Mouse (Mus musculus) erythroblast, adult 5-6 weeks (primary cell): ENCODE data around the gene B3gnt2. TPM values are rescaled to one million over a fixed set of nuclear protein-coding genes. Genes with fewer than 3 reads are reported as not detected.

Experiments used
- ATAC-seq: replicated peaks from 2 replicates; pipeline ENCODE4 v1.8.0; 2016; ENCODE audit warnings: moderate number of reproducible peaks, mild to moderate bottlenecking, moderate TSS enrichment, inconsistent platforms; ENCODE audit not compliant: poor library complexity, low FRiP score, severe bottlenecking
- total RNA-seq, 2 experiments: library from RNA; stranded (forward) in 1 of 2; stranded (reverse) in 1 of 2; fragments of 150-400 nt in 1 of 2; fragments of 200-764, 138-1000 nt in 1 of 2; gene quantifications; 2 replicates each; pipeline versions ENCODE4 v1.2.3 to v1.2.4; 2015 to 2017; ENCODE audit warnings: low replicate concordance in 2 of 2

B3gnt2 gene
- total RNA-seq, 2 experiments from 2014 or later, result 0.09 TPM; not detected in 1

DNA sequence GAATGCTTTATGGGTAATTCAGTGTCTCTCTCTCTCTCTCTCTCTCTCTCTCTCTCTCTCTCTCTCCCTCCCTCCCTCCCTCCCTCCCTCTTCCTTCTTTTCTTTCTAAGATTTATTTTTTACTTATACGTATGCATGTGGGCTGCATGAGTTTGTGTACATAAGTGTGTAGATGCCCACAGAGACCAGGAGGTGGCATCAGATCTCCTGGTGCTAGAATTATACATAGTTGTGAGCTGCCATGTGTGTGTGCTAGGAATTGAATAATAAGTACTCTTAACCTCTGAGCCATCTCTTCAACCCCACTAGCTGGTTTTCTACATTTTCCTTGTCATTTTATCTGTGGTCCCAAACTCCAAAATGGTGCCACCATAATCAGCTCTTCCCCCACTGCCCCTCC, 35.2 kb downstream of the B3gnt2 start:
- no peak for ATAC-seq

DNA sequence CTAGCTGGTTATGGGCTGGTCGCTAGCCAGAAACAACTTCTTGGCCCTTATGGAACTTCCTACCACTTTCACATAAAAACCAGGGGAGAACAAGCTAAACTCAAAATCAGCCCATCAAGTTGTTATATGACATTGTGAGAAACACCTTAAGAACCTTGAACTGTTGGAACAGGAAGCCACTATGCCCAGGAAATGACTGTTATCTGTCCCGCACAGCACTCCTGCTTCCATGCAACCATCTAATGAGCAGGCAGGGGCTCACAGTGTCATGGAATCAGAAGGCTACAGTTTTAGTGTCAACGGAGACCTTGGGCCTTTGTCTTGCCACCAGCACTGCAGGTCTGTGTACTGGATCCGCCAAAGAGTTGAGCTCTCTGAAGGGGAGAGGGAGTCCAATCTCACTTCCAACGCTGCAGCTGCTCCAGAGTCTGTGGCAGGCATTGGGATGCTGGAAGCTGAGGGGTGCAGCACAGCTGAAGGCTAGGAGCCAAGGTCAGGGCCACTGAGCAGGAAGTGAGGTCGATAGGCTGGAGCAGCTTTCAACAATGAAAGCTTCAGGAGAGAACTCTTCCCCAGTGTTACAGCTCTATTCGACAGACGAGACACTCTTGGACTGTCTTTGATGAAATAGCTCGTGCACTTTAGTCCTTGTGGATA, 36.6 kb downstream of the B3gnt2 start:
- no peak for ATAC-seq

DNA sequence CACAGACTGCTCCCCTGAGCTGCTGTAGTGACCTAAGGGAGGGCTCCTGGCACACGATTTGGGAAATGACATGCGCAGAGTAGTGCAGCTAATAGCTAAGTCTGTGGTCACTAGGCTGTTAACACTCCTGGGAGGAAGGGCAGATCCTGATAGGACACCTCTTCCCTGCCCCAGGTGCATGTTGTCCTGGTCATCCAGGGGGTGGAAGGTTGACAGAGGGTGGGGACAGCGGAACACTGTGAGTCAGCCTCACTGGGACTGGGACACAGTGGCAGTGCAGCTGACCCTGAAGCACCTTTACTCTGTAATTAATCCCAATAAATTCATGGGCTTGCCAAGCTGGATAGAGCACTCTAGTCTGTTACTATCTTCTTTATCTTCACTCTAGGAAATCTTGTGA, 39.5 kb downstream of the B3gnt2 start:
- no peak for ATAC-seq

DNA sequence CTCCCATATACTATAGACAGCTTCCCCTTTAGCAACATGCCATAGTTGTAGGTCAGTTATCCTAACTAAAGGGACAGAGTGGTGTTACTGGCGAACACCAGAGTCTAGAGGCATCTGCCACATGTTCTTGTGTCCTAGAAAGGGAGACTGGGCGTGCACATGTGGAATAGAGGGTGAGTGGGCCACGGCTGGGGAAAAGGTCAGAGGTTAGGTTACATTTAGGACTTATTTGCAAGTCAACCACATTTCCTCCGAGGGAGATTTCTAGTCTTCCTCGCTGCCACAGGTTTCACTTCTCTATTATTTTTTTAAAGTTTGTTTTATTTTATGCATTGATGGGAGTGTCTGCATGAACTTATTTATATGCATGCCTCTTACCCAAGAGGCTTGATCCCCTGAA, 42.4 kb downstream of the B3gnt2 start:
- no peak for ATAC-seq

DNA sequence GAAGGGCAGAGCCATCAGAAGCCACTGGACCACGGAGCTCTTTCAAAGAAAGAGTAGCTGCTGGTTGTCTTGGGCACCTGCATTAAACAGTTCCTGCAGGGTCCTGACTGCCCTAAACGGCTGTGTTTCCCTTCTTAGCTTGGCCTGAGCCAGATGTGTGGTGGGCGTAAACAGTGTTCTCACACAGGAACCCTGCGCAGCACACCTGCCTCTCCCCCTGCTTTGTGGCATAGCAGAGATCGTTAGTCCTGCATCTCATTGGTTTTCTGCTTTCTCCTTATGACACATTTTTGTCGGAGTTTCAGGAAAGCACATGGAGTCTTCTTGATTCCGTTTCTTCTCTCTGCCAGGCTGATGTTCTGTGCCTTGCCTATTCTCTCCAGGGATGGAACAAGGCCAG, 44.9 kb downstream of the B3gnt2 start:
- ATAC-seq, result no peak

DNA sequence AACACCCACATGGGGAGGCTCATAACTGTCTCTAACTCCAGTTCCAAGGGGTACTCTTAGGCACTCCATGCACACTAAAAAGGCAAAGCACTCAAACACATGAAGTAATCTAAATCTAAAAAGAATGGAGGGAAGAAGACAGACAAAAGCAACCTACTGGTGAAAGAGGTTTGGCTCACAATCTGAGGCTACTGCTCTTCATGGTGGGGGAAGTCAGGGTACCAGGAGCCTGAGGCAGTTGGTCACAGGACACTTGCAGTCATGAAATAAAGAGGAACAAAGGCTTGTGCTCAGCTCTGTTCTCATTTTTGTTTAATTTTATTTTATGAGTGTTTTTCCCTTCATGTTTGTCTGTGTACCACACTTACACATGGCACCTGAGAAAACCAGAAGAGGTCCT, 45.6 kb downstream of the B3gnt2 start:
- no peak for ATAC-seq

DNA sequence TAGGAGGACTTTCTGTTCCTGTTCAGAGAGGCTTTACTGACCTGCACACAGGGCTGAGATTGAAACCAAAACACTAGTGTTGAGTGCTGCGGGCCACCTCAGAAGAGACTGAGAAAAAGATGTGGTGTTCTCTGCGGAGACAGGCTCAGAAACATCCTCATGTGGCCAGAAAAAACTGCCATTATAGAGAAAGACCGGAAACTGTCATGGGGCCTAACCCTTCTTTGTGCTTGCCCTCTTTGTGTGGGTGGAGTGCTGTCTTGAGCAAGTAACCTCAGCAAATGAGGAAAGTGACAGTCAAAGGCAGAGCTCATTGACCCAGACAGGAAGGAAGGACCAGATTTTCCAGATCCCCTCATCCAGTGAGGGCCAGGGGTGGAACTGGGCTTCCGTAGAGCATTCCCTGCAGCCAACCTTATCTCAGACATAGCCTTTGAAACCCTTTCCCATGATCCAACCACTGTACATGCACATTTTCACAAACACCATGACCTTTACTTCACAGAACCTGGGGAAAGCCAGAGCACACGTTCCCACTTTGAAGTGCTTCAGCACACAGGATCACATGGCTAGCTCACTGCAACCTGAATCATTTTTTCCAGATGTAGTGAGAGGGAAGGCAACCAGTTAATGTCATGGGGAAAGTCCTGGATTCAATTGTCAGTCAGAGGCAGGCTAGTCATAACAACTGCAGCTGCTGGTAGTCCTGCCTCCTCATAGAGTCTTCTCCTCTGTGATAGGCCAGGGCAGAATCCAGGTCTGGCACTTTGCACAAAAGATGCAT, 46.6 kb downstream of the B3gnt2 start:
- ATAC-seq, result no peak

DNA sequence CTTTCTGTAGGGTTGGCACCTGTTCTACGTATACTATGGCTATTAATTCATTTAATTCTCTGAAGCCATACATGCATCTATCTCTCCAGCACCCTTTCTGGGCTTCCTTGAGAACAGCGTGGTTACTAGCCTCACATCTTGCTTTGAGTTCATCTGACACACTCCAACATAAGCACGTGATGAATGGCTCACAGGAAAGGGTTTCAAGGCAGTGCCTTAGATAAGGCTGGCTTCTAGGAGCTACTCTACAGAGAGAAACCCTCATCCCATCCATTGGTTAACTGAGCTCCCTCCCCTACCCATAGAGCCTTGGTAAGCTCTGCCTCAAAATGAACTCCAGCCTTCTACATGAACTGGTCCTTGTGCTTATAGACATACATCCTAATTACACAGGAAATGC, 47.3 kb downstream of the B3gnt2 start:
- ATAC-seq, result no peak

DNA sequence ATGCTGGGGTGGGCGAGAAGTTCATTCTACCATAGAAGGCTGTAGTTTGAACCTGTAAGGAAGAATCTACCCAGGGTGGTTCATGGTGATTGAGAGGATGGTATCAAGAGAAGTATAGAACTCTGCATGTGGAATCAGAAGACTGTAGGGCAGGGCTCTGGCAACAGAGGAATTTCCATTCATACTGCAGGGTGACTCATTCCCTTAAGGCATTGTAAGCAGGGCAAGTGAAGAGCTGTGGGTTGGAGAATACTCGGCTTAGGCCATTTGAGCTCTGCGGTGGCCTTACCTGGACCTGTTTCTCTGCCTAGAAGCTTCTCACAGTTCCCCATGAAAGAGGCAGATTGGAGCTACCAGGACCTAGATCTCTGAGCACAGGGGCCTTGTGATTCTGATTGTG, 49.3 kb downstream of the B3gnt2 start:
- no peak for ATAC-seq

DNA sequence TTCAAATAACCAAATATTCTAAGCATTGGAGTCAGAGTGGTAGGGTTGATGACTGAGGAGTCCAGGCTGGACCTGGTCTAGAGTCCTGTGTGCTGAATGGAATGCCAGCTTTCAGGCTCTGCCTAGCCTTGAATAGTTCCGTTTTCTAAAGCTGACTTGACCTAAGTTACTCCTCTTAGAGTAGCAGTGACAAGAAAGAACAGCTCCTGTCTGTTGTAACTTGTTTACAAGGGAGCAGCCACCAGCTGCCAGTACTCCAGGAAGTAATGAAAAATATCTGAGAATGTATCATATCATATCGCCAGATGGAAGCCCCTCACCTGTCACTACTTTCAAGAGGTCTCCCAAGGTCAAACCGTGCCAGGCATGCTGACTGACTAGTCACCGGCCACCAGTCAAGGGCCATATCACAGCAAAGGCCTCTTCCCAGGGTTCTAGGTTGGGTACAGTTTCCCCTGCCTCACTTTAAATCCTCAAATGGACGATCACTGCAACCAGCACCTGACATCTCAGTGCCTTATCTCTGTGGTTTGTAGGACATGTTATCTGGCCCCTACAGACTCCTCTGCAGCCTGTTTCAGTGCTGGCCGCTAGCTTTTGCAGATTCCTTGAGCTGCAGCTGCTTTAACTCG, 51.2 kb downstream of the B3gnt2 start:
- no peak for ATAC-seq

DNA sequence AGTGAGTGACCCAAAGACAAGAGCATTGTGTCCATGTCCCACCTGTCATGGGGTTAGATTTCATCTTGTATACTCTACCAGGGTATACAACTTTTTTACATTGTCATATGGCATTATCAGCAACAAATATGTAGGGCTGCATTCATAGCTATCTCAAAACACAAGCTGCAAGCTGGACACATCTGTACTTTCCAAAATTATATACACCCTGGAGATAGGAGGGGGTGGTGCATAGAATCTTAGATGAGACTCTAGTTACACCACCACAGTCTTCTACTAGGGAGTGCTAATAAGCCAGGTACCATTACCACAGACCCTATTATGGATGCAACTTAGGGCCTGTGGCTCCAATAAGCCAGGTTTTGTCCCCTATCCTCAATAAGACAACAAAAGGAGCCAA, 52.7 kb downstream of the B3gnt2 start:
- ATAC-seq, result no peak

DNA sequence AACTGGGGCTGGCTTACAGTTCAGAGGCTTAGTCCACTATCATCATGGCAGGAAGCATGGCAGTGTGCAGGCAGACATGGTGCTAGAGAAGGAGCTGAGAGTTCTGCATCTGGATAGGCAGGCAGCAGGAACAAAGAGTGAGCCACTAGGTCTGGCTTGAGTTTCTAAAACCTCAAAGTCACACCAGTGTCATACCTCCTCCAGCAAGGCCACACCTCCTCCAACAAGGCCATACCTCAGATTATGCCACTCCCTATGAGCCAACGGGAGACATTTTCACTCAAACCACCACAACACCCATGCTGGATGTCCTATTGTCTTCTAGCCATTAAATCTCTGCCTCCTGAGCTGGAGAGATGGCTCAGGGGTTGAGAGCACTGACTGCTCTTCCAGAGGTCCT, 55.6 kb downstream of the B3gnt2 start:
- ATAC-seq, result no peak

DNA sequence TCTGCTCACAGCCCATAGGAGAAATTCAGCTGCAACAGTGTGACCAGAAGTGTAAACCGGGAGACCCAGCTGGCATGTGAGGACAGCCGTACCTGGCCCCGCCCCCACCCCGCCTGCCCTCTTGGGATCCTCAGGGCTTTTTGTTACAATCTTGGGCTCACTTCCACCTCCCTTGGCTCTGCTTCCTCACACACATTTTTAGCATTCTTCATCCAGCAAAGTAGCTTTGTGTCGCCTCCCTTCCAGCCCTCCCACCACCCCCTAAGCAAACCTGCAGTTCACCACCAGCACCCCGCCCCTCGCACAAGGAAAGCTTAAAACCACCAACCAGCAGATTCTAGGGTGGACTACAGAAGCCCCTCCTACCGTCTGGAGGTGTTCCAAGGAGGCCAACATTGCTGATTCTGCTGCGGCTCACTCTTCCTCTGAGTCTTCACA, 60.8 kb downstream of the B3gnt2 start:
- no peak for ATAC-seq

DNA sequence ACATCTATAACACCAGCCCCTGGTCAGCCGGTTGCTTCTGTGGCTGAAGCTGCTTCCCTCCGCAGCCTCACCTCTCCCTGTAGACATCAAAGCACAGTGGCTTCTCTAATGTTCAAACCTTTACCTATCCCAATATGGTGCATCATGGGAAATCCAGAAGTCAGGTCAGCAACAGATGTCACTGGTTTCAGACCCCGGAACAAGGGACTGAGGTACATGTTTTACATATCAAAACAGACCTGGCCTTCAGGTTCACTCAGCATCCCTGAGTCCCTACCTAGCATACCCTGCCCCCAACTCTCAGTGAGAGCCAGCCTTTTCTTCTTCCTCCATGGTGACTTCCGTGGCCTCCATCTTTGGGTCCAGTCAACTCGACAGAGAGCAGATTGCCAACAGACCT, 61.8 kb downstream of the B3gnt2 start:
- ATAC-seq, result no peak

DNA sequence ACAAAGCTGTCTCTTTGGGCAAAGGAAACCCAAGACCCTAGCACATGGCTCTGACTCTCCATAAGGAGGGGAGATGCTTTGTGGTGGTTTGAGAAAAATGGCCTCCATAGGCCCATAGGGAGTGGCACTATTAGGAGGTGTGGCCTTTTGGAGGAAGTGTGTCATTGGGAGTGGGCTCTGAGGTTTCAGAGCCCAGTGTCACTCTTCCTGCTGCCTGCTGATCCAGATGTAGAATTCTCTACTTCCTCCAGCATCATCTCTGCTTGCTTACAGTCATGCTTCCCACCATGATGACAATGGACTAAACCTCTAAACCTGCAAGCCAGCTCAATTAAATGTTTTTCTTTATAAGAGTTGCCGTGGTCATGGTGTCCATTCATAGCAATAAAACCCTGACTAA, 66.0 kb downstream of the B3gnt2 start:
- no peak for ATAC-seq

DNA sequence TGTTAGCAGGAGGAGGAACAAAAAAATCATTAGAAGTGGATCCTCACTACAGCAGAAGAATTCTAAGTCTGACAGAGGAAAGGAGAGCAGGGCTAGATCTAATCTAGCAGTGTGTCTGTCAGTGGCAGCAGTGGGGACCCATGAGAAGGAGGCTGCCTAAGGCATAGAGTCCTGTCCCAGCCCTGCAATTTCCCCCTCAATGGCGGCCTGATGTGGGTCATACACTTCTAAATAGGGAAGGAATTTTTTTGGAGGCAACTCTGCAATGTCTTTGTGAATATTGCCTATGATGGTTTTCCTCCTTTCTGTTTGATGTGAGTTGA, 66.9 kb downstream of the B3gnt2 start:
- no peak for ATAC-seq

DNA sequence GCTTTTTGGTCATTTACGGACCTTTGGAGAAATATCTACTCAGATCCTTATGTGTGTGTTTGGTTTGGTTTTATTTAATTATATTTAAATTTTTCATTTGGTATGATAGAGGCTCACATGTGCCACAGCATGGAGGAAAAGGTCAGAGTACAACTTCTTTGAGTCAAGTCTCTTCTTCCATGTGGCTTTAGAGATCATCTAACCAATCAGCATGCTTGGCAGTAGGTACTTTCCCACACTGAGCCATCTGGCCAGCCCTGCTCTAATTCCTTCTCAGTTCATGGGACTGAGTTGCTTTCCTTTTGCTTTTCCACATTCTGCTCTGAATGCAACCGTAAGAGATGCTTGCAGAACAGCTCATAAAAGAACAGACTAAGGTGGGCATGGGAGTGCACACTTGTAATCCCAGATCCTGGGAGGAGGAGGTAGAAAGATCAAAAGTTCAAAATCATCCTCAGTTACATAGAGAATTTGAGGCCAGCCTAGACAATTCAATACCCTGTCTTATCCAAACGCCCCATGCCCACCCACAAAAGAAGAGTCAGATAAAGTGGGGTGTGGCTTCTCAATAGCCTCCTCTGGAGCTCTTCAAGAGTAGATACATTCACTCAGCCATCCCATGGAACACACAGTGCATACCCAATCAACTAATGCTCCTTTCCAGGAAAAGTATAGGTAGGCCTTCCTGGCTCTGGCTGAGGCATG, 67.4 kb downstream of the B3gnt2 start:
- ATAC-seq, result no peak

DNA sequence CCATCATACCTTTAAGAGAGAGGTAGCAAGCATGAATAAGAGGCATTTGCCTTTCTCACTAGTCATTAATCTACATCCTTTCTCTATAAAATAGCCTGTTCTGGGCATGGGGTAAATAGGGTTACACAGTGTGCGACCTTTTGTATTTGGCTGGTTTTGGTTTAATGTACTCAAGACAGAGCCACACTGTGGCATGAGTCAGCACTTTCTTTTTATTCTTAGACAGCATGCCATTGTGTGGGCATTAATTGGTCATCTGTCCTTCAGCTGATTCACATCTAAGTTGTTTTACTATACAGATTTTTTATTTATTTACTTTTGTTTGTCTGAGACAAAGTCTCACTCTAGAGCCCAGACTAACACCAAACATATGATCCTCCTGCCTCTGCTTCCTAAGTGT, 68.6 kb downstream of the B3gnt2 start:
- ATAC-seq, result no peak

DNA sequence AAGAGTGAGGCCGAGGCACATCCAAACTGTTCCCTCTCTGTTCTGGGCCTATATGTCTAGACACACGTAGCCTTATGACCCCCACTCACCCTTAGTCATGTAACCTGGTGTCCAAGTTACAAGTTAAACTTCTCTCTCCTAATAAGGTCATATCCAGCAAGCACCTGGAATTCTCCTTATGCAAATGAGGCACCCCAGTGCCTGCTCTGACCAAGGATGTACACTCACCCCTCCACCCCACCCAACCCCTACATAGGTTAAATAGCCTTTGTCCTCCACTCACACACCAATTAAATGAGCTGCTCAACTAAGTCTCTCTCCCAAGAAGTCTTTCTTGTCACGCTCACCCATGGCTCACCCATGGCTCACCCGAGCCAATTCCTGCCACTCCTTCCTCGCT, 69.0 kb downstream of the B3gnt2 start:
- ATAC-seq, result no peak

DNA sequence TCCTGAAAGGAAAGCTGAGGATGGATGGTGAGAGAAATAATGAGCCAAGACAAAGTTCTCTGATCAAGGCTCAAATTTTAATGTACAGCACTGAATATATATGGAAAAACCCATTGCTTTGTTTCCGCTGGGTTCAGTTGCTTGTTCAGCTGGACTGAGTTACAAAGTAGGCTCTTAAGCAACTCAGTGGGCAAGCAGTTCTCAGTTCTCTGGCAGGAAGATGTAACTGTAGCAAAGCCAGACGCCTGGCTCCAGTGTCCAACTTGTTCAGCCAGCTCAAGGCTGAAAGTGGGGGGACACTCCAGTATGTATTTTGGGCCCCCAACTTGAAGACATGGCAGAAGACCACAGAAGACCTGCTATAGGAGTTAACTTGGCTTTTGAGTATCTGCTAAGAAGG, 72.9 kb downstream of the B3gnt2 start:
- ATAC-seq, result no peak

DNA sequence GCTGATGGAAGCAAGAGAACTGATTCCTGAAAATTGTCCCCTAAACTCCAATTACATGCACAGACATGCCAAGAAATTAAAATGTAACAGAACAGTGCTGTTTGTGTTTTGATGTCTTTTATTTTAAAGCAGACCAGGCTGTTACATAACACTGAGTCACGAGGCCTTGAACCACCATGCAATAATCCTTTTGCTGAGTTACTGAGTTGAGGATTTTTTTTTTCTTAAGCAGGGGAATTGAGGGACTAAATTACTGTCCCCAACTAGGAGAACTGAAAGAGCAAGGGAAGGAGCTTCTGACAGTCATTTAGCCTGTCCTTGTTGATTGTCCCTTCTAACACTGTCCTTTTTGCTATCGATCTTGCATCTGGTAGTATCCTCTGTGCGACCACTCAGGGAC, 76.3 kb downstream of the B3gnt2 start:
- ATAC-seq, result no peak
